In genomic region chr12:76574815-76575214, GRCm38 (mm10) we compare ENCODE assay signal across 30 mouse cellular contexts. TPM values are rescaled to one million over a fixed set of nuclear protein-coding genes. Genes with fewer than 3 reads are reported as not detected.
DNase-seq lines count a peak whose midpoint lies in the region; TF ChIP-seq lines count a peak whose summit lies in the region.
"Had no signal": no experiment of that assay in that cellular context is flagged by ENCODE, and none has a peak within 500 bp of the region (broad histone marks: within the 10 kb centered on the region; RNA-seq: fewer than 3 reads in every experiment).

No protein-coding gene starts in this region.

- TF ChIP-seq POLR2A in kidney, adult 2 months (IDR thresholded peaks at IDR 0.05; ENCODE audit: low read depth, low read length), result no peak

- TF ChIP-seq CTCF in kidney, adult 2 months (conservative IDR thresholded peaks at IDR 0.05; ENCODE audit: insufficient read depth, insufficient read length, low read depth, low read length), result no peak

- intact Hi-C loops in heart, postnatal 25 days (cut with DNase I), result no loop called here

- peak overlapping the region; percentile 25 for H3K4me3 ChIP-seq in kidney, adult 2 months (ENCODE audit: insufficient read depth, low read depth, low read length)
- H3K4me3 ChIP-seq: embryonic facial prominence, embryonic 10.5 days; embryonic facial prominence, embryonic 15.5 days; forebrain, embryonic 13.5 days; hindbrain, embryonic 12.5 days; kidney, embryonic 15.5 days; layer of hippocampus, adult 2 months; limb, embryonic 10.5 days; limb, embryonic 15.5 days; midbrain, embryonic 15.5 days; neural tube, embryonic 15.5 days; stomach, embryonic 15.5 days had no signal

- 70% methylated on average over 6 of the region's 6 CpGs for WGBS in kidney, adult 2 months

- peaks cover 21% of the 10 kb centered on the region; the same call in 1 of the 2 replicates for H3K4me1 ChIP-seq in kidney, adult 2 months (ENCODE audit: control insufficient read depth, insufficient read depth, low read length)
- H3K4me1 ChIP-seq: embryonic facial prominence, embryonic 15.5 days; forebrain, embryonic 13.5 days; midbrain, embryonic 15.5 days; neural tube, embryonic 15.5 days; stomach, embryonic 15.5 days had no signal

- peaks cover 12% of the 10 kb centered on the region for H3K36me3 ChIP-seq in kidney, adult 2 months (ENCODE audit: control insufficient read depth, insufficient read depth, low read length)
- H3K36me3 ChIP-seq: hindbrain, embryonic 12.5 days; midbrain, embryonic 15.5 days; neural tube, embryonic 15.5 days had no signal

- H3K27me3 ChIP-seq in kidney, adult 2 months (replicated peaks; ENCODE audit: control insufficient read depth, insufficient read depth, low read length), result no peaks in the 10 kb centered on the region
- H3K27me3 ChIP-seq: embryonic facial prominence, embryonic 15.5 days; forebrain, embryonic 13.5 days; hindbrain, embryonic 12.5 days; kidney, embryonic 15.5 days; limb, embryonic 15.5 days; midbrain, embryonic 15.5 days; neural tube, embryonic 15.5 days; Patski; stomach, embryonic 15.5 days had no signal

- H3K27ac ChIP-seq in kidney, adult 2 months (ENCODE audit: insufficient read depth, low read depth, low read length), result no peak overlapping the region
- H3K27ac ChIP-seq: embryonic facial prominence, embryonic 10.5 days; embryonic facial prominence, embryonic 15.5 days; forebrain, embryonic 13.5 days; hindbrain, embryonic 12.5 days; kidney, embryonic 15.5 days; layer of hippocampus, adult 2 months; limb, embryonic 10.5 days; limb, embryonic 15.5 days; liver, embryonic 14.5 days; macrophage; midbrain, embryonic 15.5 days; neural tube, embryonic 15.5 days; stomach, embryonic 15.5 days had no signal

- DNase-seq in kidney, adult 2 months, result no peak
- no peak for DNase-seq in kidney, postnatal 36 days
- DNase-seq in cerebellum, adult 11-12 months, result peak; percentile 94
- peak; percentile 94 for DNase-seq in cerebellum, adult 9-11 months
- no peak for DNase-seq in testis, postnatal 14 days (ENCODE audit: low spot score)
- DNase-seq in heart, postnatal 4 days, result no peak
- DNase-seq in heart, postnatal 25 days (ENCODE audit: low spot score), result no peak
- DNase-seq: adrenal gland, postnatal 14 days; gastrocnemius, postnatal 10 days; heart, postnatal 14 days; lung, adult 2 months; lung, postnatal 10 days; retina, postnatal 1 day; right cerebral cortex, postnatal 25 days; thymus, adult 18-20 months; thymus, postnatal 25 days had no signal

RNA-seq across cellular contexts. Expression of gene Plekhg3, which starts 44.1 kb away (rescaled TPM):
- polyA plus RNA-seq in kidney, adult 2 months (2012; rRNA removed), result 57.9 and 67.6 TPM in 2 replicates
- total RNA-seq in heart, postnatal 4 days (2021), result 10 to 100 TPM; 29.5 TPM
- total RNA-seq in heart, postnatal 25 days (2021), result 10 to 100 TPM; 13.5 to 16.6 TPM

Comparison
In these comparisons a context has a peak if more than half of its experiments do, and no peak if none do; other contexts are left out.
1. DNase-seq: peak in cerebellum, adult 11-12 months (single experiment) and cerebellum, adult 9-11 months (single experiment); none in kidney, adult 2 months (single experiment), kidney, postnatal 36 days (0 of 2), testis, postnatal 14 days (single experiment), heart, postnatal 4 days (single experiment) and heart, postnatal 25 days (single experiment).